Mouse (Mus musculus): ENCODE measurements around the gene Cyp8b1. TPM values are rescaled to one million over a fixed set of nuclear protein-coding genes. Genes with fewer than 3 reads are reported as not detected.

The Cyp8b1 gene
- polyA plus RNA-seq (2012; fragmentation: generic; extraction: Trizol), result not detected

DNA sequence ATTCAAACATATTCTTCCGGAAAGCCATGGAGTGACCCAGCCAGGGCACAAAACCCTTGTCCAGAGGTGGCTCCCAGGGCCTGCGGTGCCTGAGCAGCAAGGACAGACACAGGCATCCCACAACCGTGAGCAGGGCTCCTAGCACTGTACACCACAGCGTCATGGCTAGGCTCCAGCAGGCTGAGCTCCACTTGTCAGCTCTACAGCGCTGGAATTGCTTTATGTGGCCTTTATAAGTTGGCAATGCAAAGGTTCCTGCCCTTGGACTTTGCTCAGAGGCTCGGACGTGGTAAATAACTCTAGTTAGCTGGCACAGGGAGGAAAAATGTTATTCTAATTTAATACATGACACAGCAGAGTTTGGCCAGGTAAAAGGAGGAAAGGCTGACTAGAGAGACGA is at the start of gene Cyp8b1:
TSS of gene Cyp8b1 (minus strand) at position 204 of the 400 bp plus-strand sequence.
- TF ChIP-seq MYOD1 (IDR thresholded peaks at IDR 0.05; ENCODE audit: control insufficient read depth in 1 of 3, insufficient read length in 2 of 3, low read depth in 2 of 3) (no peak), E2F4 (IDR thresholded peaks at IDR 0.05; ENCODE audit: insufficient read depth) (no peak), USF1 (IDR thresholded peaks at IDR 0.05; ENCODE audit: low read depth) (no peak), SRF (IDR thresholded peaks at IDR 0.05; ENCODE audit: control insufficient read depth, insufficient read length, low read depth) (no peak), MYOG (IDR thresholded peaks at IDR 0.05; ENCODE audit: control insufficient read depth in 1 of 3, insufficient read depth in 1 of 3, insufficient read length in 2 of 3, low read depth in 2 of 3) (no peak), TCF12 (IDR thresholded peaks at IDR 0.05; ENCODE audit: insufficient read depth, poor library complexity, severe bottlenecking) (no peak), MAX (IDR thresholded peaks at IDR 0.05; ENCODE audit: low read depth) (no peak), POLR2A (IDR thresholded peaks at IDR 0.05; ENCODE audit: insufficient read length, low read depth) (no peak), REST (IDR thresholded peaks at IDR 0.05; ENCODE audit: insufficient read depth, insufficient read length) (no peak), POLR2AphosphoS2 (IDR thresholded peaks at IDR 0.05; ENCODE audit: insufficient read length, low read depth) (no peak), CEBPB (IDR thresholded peaks at IDR 0.05; ENCODE audit: insufficient read depth, poor library complexity, severe bottlenecking) (no peak), TCF3 (IDR thresholded peaks at IDR 0.05; ENCODE audit: insufficient read length, low read depth) (no peak)
- no peak within 1 kb of the TSS for H3K4me3 ChIP-seq
- H3ac ChIP-seq (ENCODE audit: control insufficient read depth, insufficient read length), result no peak within 1 kb of the TSS
- H3K27me3 ChIP-seq (ENCODE audit: control insufficient read depth, insufficient read depth, insufficient read length), result peaks cover 10% of the 10 kb centered on the region
- H3K79me2 ChIP-seq (ENCODE audit: control insufficient read depth, insufficient read depth), result no peaks in the 10 kb centered on the region
- H3K36me3 ChIP-seq (ENCODE audit: control insufficient read depth, insufficient read depth), result no peaks in the 10 kb centered on the region
- H3K4me2 ChIP-seq (ENCODE audit: low read depth), result no peak within 1 kb of the TSS

DNA sequence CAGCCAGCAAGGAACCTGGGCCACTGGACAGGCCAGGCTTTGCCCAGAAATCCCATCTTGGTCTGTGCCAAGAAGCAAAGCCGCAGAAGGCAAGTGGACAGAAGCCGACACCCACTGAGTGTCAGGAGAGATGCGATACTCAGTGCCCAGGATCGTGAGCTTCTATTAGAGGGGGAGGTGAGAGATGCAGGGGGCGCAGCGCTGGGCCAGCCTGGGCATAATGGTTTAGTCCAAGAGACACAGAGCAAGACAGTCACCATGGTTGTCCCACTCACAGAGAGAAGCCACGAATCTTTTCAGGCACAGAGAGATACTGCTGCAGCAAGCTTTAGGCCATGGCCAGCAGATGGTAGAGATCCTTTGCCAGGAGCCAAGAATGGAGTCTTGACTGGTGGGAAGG is 48.8 kb upstream of the Cyp8b1 start:
- no peaks in the 10 kb centered on the region for H3K36me3 ChIP-seq (ENCODE audit: control insufficient read depth, insufficient read depth)
- TF ChIP-seq USF1 (IDR thresholded peaks at IDR 0.05; ENCODE audit: low read depth), result no peak
- no peak for TF ChIP-seq POLR2A (IDR thresholded peaks at IDR 0.05; ENCODE audit: insufficient read length, low read depth)
- TF ChIP-seq MYOD1 (IDR thresholded peaks at IDR 0.05; ENCODE audit: control insufficient read depth in 1 of 3, insufficient read length in 2 of 3, low read depth in 2 of 3), result no peak
- no peak for TF ChIP-seq E2F4 (IDR thresholded peaks at IDR 0.05; ENCODE audit: insufficient read depth)
- no peak for TF ChIP-seq TCF3 (IDR thresholded peaks at IDR 0.05; ENCODE audit: insufficient read length, low read depth)
- no peak for TF ChIP-seq POLR2AphosphoS2 (IDR thresholded peaks at IDR 0.05; ENCODE audit: insufficient read length, low read depth)
- TF ChIP-seq TCF12 (IDR thresholded peaks at IDR 0.05; ENCODE audit: insufficient read depth, poor library complexity, severe bottlenecking), result no peak
- no peak for TF ChIP-seq REST (IDR thresholded peaks at IDR 0.05; ENCODE audit: insufficient read depth, insufficient read length)
- TF ChIP-seq MYOG (IDR thresholded peaks at IDR 0.05; ENCODE audit: control insufficient read depth in 1 of 3, insufficient read depth in 1 of 3, insufficient read length in 2 of 3, low read depth in 2 of 3), result no peak
- no peak for TF ChIP-seq SRF (IDR thresholded peaks at IDR 0.05; ENCODE audit: control insufficient read depth, insufficient read length, low read depth)
- H3K79me2 ChIP-seq (ENCODE audit: control insufficient read depth, insufficient read depth), result no peaks in the 10 kb centered on the region
- H3K4me3 ChIP-seq, result no peak overlapping the region
- no peak overlapping the region for H3K4me2 ChIP-seq (ENCODE audit: low read depth)
- peaks cover 25% of the 10 kb centered on the region for H3K27me3 ChIP-seq (ENCODE audit: control insufficient read depth, insufficient read depth, insufficient read length)
- no peak overlapping the region for H3ac ChIP-seq (ENCODE audit: control insufficient read depth, insufficient read length)

DNA sequence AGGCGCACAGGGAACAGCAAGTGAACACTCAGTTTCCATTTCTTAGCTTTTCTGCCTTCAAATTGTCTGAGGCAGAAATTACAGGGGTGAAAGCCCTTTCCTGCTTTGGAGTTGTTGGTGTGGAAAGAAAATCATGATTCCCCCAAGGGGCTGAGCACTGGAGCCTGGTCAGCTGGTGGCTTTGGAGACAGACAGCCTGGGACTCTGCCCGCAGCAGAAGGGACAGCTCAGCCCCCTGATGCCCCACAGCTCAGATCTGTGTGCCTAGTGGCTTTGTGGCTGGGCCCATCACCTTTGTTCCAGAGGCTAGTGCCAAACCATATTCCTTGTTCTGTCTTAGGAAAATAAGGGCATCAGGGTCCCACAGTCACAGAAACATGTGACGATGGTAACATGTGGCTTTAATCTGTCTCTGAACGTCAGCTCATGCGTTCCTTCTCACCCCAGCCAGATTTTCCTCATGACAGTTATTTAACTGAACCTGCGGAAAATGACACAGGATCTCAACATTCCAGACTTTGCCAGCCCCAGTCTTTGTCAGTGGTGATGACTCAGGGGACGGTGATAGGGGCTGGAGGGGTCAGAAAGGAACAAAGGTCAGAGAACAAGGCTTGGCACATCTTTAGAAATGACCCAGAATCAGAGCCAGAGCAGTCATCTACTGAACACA is 44.0 kb upstream of the Cyp8b1 start:
- no peaks in the 10 kb centered on the region for H3K79me2 ChIP-seq (ENCODE audit: control insufficient read depth, insufficient read depth)
- H3K36me3 ChIP-seq (ENCODE audit: control insufficient read depth, insufficient read depth), result no peaks in the 10 kb centered on the region
- peaks cover 9% of the 10 kb centered on the region for H3K27me3 ChIP-seq (ENCODE audit: control insufficient read depth, insufficient read depth, insufficient read length)
- TF ChIP-seq TCF3 (IDR thresholded peaks at IDR 0.05; ENCODE audit: insufficient read length, low read depth) (no peak), MAX (IDR thresholded peaks at IDR 0.05; ENCODE audit: low read depth) (no peak), REST (IDR thresholded peaks at IDR 0.05; ENCODE audit: insufficient read depth, insufficient read length) (no peak), POLR2AphosphoS2 (IDR thresholded peaks at IDR 0.05; ENCODE audit: insufficient read length, low read depth) (no peak), TCF12 (IDR thresholded peaks at IDR 0.05; ENCODE audit: insufficient read depth, poor library complexity, severe bottlenecking) (no peak), MYOD1 (IDR thresholded peaks at IDR 0.05; ENCODE audit: control insufficient read depth in 1 of 3, insufficient read length in 2 of 3, low read depth in 2 of 3) (no peak), USF1 (IDR thresholded peaks at IDR 0.05; ENCODE audit: low read depth) (no peak), MYOG (IDR thresholded peaks at IDR 0.05; ENCODE audit: control insufficient read depth in 1 of 3, insufficient read depth in 1 of 3, insufficient read length in 2 of 3, low read depth in 2 of 3) (no peak), CEBPB (IDR thresholded peaks at IDR 0.05; ENCODE audit: insufficient read depth, poor library complexity, severe bottlenecking) (no peak), SRF (IDR thresholded peaks at IDR 0.05; ENCODE audit: control insufficient read depth, insufficient read length, low read depth) (no peak), E2F4 (IDR thresholded peaks at IDR 0.05; ENCODE audit: insufficient read depth) (no peak), POLR2A (IDR thresholded peaks at IDR 0.05; ENCODE audit: insufficient read length, low read depth) (no peak)
- H3ac ChIP-seq (ENCODE audit: control insufficient read depth, insufficient read length), result no peak overlapping the region
- no peak overlapping the region for H3K4me2 ChIP-seq (ENCODE audit: low read depth)
- H3K4me3 ChIP-seq, result no peak overlapping the region

DNA sequence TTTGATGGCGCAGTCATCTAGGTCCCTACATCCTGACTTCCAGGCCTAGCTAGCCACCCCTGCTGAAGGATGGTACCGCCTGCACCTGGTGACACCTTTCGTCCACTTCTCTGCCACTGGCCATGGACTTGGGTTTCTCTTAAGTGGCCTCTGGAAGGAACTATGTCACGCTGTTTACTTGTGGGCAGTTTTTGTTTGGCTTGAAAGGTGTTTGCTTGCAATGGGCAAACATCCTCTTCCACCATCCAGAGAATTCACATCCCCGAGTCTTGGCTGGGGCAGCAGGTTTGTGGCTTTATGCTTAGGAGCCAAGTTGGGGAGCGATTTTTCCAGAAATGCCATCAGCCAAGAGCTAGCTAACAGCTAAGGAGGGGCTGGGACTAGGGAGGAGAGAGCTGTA is 36.5 kb upstream of the Cyp8b1 start:
- Histone ChIP-seq H3K4me3 (no peak overlapping the region), H3K36me3 (ENCODE audit: control insufficient read depth, insufficient read depth) (no peaks in the 10 kb centered on the region), H3K4me2 (ENCODE audit: low read depth) (no peak overlapping the region), H3K79me2 (ENCODE audit: control insufficient read depth, insufficient read depth) (no peaks in the 10 kb centered on the region), H3K27me3 (ENCODE audit: control insufficient read depth, insufficient read depth, insufficient read length) (peaks cover 27% of the 10 kb centered on the region), H3ac (ENCODE audit: control insufficient read depth, insufficient read length) (no peak overlapping the region)
- TF ChIP-seq USF1 (IDR thresholded peaks at IDR 0.05; ENCODE audit: low read depth) (no peak), SRF (IDR thresholded peaks at IDR 0.05; ENCODE audit: control insufficient read depth, insufficient read length, low read depth) (no peak), REST (IDR thresholded peaks at IDR 0.05; ENCODE audit: insufficient read depth, insufficient read length) (no peak), MAX (IDR thresholded peaks at IDR 0.05; ENCODE audit: low read depth) (no peak), MYOG (IDR thresholded peaks at IDR 0.05; ENCODE audit: control insufficient read depth in 1 of 3, insufficient read depth in 1 of 3, insufficient read length in 2 of 3, low read depth in 2 of 3) (no peak), MYOD1 (IDR thresholded peaks at IDR 0.05; ENCODE audit: control insufficient read depth in 1 of 3, insufficient read length in 2 of 3, low read depth in 2 of 3) (no peak), TCF12 (IDR thresholded peaks at IDR 0.05; ENCODE audit: insufficient read depth, poor library complexity, severe bottlenecking) (no peak), TCF3 (IDR thresholded peaks at IDR 0.05; ENCODE audit: insufficient read length, low read depth) (no peak), E2F4 (IDR thresholded peaks at IDR 0.05; ENCODE audit: insufficient read depth) (no peak), CEBPB (IDR thresholded peaks at IDR 0.05; ENCODE audit: insufficient read depth, poor library complexity, severe bottlenecking) (no peak), POLR2AphosphoS2 (IDR thresholded peaks at IDR 0.05; ENCODE audit: insufficient read length, low read depth) (no peak), POLR2A (IDR thresholded peaks at IDR 0.05; ENCODE audit: insufficient read length, low read depth) (no peak)
